Mouse (Mus musculus): ENCODE measurements around the gene Mucl3. TPM values are rescaled to one million over a fixed set of nuclear protein-coding genes. Genes with fewer than 3 reads are reported as not detected.

The Mucl3 gene
- polyA plus RNA-seq (2015; fragmentation: Nextera tagmentation; extraction: Ambion mirVana), result 0.07 and 0.14 TPM in 2 replicates

- no peak for ATAC-seq
- no peaks in the 10 kb centered on the region for H3K27me3 ChIP-seq (ENCODE audit: control insufficient read depth, insufficient read depth, low read depth, low read length)
- H3K27ac ChIP-seq (ENCODE audit: low read length), result no peak within 1 kb of the TSS
- no peak within 1 kb of the TSS for H3K4me2 ChIP-seq (ENCODE audit: low read length)
- H3K36me3 ChIP-seq (ENCODE audit: control insufficient read depth, insufficient read depth, low read length), result no peaks in the 10 kb centered on the region
- H3K9me3 ChIP-seq (replicated peaks; ENCODE audit: control insufficient read depth, low read length, poor library complexity, severe bottlenecking), result no peaks in the 10 kb centered on the region
- no peaks in the 10 kb centered on the region for H3K4me1 ChIP-seq (ENCODE audit: control insufficient read depth, insufficient read depth, low read length)
- H3K4me3 ChIP-seq (ENCODE audit: low read depth, low read length), result no peak within 1 kb of the TSS
- 79% methylated on average over 13 of the region's 13 CpGs for WGBS
- no peak within 1 kb of the TSS for H3K9ac ChIP-seq (ENCODE audit: low read depth, low read length)
Observed at GRCm38 (mm10) chr17:35643609-35644236, at the start of gene Mucl3. TSS of gene Mucl3 (minus strand) at chr17:35643695.

DNA sequence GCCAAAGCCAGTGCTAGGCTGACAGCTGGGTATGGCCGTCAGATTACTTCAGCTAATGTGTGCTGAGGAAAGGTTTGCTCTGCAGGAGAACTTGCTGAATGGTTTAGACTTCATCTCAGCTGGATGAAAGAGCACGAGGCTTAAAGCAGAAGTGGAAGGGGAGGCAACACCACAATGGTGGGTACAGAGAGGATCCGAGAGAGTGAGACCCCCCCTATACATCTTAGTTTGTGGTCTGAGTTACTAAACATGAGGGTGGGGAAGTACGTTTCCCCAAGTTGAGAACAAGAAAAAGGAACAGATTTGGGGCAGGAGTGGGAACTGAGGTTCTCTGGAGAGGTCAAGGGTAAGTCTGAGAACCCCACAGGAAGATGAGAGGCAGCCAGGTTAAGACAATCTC lies 48.9 kb upstream of the Mucl3 start:
- no peaks in the 10 kb centered on the region for H3K27me3 ChIP-seq (ENCODE audit: control insufficient read depth, insufficient read depth, low read depth, low read length)
- peaks cover 10% of the 10 kb centered on the region for H3K4me1 ChIP-seq (ENCODE audit: control insufficient read depth, insufficient read depth, low read length)
- ATAC-seq, result no peak
- H3K27ac ChIP-seq (ENCODE audit: low read length), result no peak overlapping the region
- H3K9me3 ChIP-seq (replicated peaks; ENCODE audit: control insufficient read depth, low read length, poor library complexity, severe bottlenecking), result no peaks in the 10 kb centered on the region
- H3K36me3 ChIP-seq (ENCODE audit: control insufficient read depth, insufficient read depth, low read length), result peaks cover 37% of the 10 kb centered on the region
- 73% methylated on average over 4 of the region's 4 CpGs for WGBS
- no peak overlapping the region for H3K4me3 ChIP-seq (ENCODE audit: low read depth, low read length)
- no peak overlapping the region for H3K9ac ChIP-seq (ENCODE audit: low read depth, low read length)
- H3K4me2 ChIP-seq (ENCODE audit: low read length), result no peak overlapping the region

- H3K9me3 ChIP-seq (replicated peaks; ENCODE audit: control insufficient read depth, low read length, poor library complexity, severe bottlenecking), result no peaks in the 10 kb centered on the region
- H3K4me2 ChIP-seq (ENCODE audit: low read length), result no peak overlapping the region
- H3K27ac ChIP-seq (ENCODE audit: low read length), result no peak overlapping the region
- H3K36me3 ChIP-seq (ENCODE audit: control insufficient read depth, insufficient read depth, low read length), result peaks cover 37% of the 10 kb centered on the region
- H3K27me3 ChIP-seq (ENCODE audit: control insufficient read depth, insufficient read depth, low read depth, low read length), result no peaks in the 10 kb centered on the region
- no peak for ATAC-seq
- 89% methylated on average over 4 of the region's 4 CpGs for WGBS
- H3K9ac ChIP-seq (ENCODE audit: low read depth, low read length), result no peak overlapping the region
- no peak overlapping the region for H3K4me3 ChIP-seq (ENCODE audit: low read depth, low read length)
- peaks cover 5% of the 10 kb centered on the region; the same call in 1 of the 2 replicates for H3K4me1 ChIP-seq (ENCODE audit: control insufficient read depth, insufficient read depth, low read length)
Observed at GRCm38 (mm10) chr17:35691811-35692210, 48.3 kb upstream of the Mucl3 start.

- peaks cover 7% of the 10 kb centered on the region for H3K4me1 ChIP-seq (ENCODE audit: control insufficient read depth, insufficient read depth, low read length)
- no peak overlapping the region for H3K4me3 ChIP-seq (ENCODE audit: low read depth, low read length)
- H3K27ac ChIP-seq (ENCODE audit: low read length), result no peak overlapping the region
- 94% methylated on average over 18 of the region's 18 CpGs for WGBS
- peaks cover 49% of the 10 kb centered on the region for H3K36me3 ChIP-seq (ENCODE audit: control insufficient read depth, insufficient read depth, low read length)
- no peaks in the 10 kb centered on the region for H3K27me3 ChIP-seq (ENCODE audit: control insufficient read depth, insufficient read depth, low read depth, low read length)
- no peak overlapping the region for H3K9ac ChIP-seq (ENCODE audit: low read depth, low read length)
- no peak for ATAC-seq
- no peaks in the 10 kb centered on the region for H3K9me3 ChIP-seq (replicated peaks; ENCODE audit: control insufficient read depth, low read length, poor library complexity, severe bottlenecking)
- no peak overlapping the region for H3K4me2 ChIP-seq (ENCODE audit: low read length)
Observed at GRCm38 (mm10) chr17:35689936-35690645, 46.6 kb upstream of the Mucl3 start.

DNA sequence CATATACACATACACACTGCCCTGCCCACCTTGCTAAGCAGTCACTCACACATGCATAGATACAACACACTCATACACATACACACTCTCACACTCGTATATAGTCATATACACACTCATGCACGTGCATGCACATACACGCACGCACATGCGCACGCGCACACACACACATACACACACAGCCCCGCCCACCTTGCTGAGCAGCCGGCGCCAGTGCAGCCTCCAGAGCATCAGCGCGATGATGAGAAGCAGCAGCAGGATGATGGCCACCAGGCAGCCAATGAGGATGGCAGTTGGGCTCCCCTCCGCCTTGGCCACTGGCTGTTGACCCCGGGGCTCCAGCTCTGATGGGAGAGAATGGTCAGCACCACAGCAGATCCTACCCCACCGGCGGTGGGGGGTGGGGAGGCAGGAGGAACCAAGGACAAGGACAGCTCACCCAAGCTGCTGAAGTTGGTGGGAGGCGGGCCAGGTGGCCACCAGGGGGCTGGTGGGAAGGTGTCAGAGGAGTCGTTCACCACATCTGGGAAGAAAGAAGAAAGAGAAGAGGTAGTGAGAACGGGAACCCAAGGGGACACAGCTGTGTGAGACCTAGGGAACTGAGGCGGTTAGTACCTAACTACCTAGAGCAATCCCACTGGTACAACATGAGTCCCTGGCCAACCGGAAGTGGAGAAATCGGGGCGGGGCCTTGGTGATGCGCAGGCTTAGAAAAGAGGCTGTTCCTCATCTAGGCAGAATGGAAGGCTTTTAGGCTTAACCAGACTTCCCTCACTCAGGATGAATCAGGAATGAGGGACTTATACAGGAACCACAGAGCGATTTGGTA lies 45.1 kb upstream of the Mucl3 start:
- Histone ChIP-seq H3K9ac (ENCODE audit: low read depth, low read length) (no peak overlapping the region), H3K4me2 (ENCODE audit: low read length) (no peak overlapping the region), H3K4me3 (ENCODE audit: low read depth, low read length) (no peak overlapping the region), H3K36me3 (ENCODE audit: control insufficient read depth, insufficient read depth, low read length) (peaks cover 60% of the 10 kb centered on the region), H3K4me1 (ENCODE audit: control insufficient read depth, insufficient read depth, low read length) (peaks cover 12% of the 10 kb centered on the region), H3K9me3 (replicated peaks; ENCODE audit: control insufficient read depth, low read length, poor library complexity, severe bottlenecking) (no peaks in the 10 kb centered on the region), H3K27ac (ENCODE audit: low read length) (no peak overlapping the region), H3K27me3 (ENCODE audit: control insufficient read depth, insufficient read depth, low read depth, low read length) (no peaks in the 10 kb centered on the region)
- WGBS, result 90% methylated on average over 25 of the region's 25 CpGs
- ATAC-seq, result no peak

DNA sequence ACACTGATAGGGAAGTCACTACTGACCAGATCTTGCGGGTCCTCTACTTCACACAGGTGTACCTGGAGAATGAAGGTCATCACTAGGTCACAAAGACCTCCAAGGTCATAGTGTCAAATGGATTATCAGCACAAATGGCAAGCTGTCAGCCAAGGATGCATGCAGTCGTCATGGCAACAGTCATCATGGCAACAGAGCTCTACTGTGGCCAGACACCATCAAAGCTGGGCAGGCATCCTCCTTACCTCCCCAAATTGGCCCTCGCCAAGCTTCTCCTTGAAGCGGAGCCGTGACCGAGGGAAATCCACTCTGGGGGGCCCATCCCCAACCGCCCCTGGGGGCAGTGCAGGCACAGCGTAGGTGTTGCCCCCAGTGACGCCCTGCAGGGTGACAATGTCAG lies 41.6 kb upstream of the Mucl3 start:
- Histone ChIP-seq H3K4me1 (ENCODE audit: control insufficient read depth, insufficient read depth, low read length) (peaks cover 12% of the 10 kb centered on the region), H3K4me2 (ENCODE audit: low read length) (no peak overlapping the region), H3K4me3 (ENCODE audit: low read depth, low read length) (no peak overlapping the region), H3K36me3 (ENCODE audit: control insufficient read depth, insufficient read depth, low read length) (peaks cover 65% of the 10 kb centered on the region), H3K9ac (ENCODE audit: low read depth, low read length) (peak overlapping the region; percentile 33; the same call in 1 of the 2 replicates), H3K9me3 (replicated peaks; ENCODE audit: control insufficient read depth, low read length, poor library complexity, severe bottlenecking) (no peaks in the 10 kb centered on the region), H3K27me3 (ENCODE audit: control insufficient read depth, insufficient read depth, low read depth, low read length) (no peaks in the 10 kb centered on the region), H3K27ac (ENCODE audit: low read length) (peak overlapping the region; percentile 70)
- WGBS, result 41% methylated on average over 9 of the region's 9 CpGs
- no peak for ATAC-seq

- no peak for ATAC-seq
- Histone ChIP-seq H3K36me3 (ENCODE audit: control insufficient read depth, insufficient read depth, low read length) (peaks cover 46% of the 10 kb centered on the region), H3K27ac (ENCODE audit: low read length) (no peak overlapping the region), H3K4me2 (ENCODE audit: low read length) (no peak overlapping the region), H3K27me3 (ENCODE audit: control insufficient read depth, insufficient read depth, low read depth, low read length) (no peaks in the 10 kb centered on the region), H3K4me3 (ENCODE audit: low read depth, low read length) (no peak overlapping the region), H3K9me3 (replicated peaks; ENCODE audit: control insufficient read depth, low read length, poor library complexity, severe bottlenecking) (no peaks in the 10 kb centered on the region), H3K9ac (ENCODE audit: low read depth, low read length) (no peak overlapping the region), H3K4me1 (ENCODE audit: control insufficient read depth, insufficient read depth, low read length) (peaks cover 12% of the 10 kb centered on the region)
- 87% methylated on average over 13 of the region's 13 CpGs for WGBS
Observed at GRCm38 (mm10) chr17:35681986-35682385, 38.5 kb upstream of the Mucl3 start.

GRCm38 (mm10) chr17:35680591-35680990 lies 37.1 kb upstream of the Mucl3 start:
- no peak for ATAC-seq
- Histone ChIP-seq H3K9ac (ENCODE audit: low read depth, low read length) (no peak overlapping the region), H3K4me2 (ENCODE audit: low read length) (no peak overlapping the region), H3K4me1 (ENCODE audit: control insufficient read depth, insufficient read depth, low read length) (peaks cover 10% of the 10 kb centered on the region), H3K27ac (ENCODE audit: low read length) (0 out of 2 replicates have a peak overlapping the region, but pooled peaks have one; percentile 20), H3K36me3 (ENCODE audit: control insufficient read depth, insufficient read depth, low read length) (peaks cover 38% of the 10 kb centered on the region), H3K4me3 (ENCODE audit: low read depth, low read length) (no peak overlapping the region), H3K27me3 (ENCODE audit: control insufficient read depth, insufficient read depth, low read depth, low read length) (no peaks in the 10 kb centered on the region), H3K9me3 (replicated peaks; ENCODE audit: control insufficient read depth, low read length, poor library complexity, severe bottlenecking) (no peaks in the 10 kb centered on the region)
- 45% methylated on average over 6 of the region's 6 CpGs for WGBS

All from midbrain, embryonic 16.5 days (tissue).